Mouse (Mus musculus) brain, embryonic 18.5 days (tissue): ENCODE data around the gene Icam1.
A peak's percentile ranks its signal among the peaks of the same experiment; 100 is the strongest.
"Not testable (repeated sequence)": the region's sequence is repeated elsewhere in the genome, so short reads cannot be mapped to it uniquely, and the experiment has no call there.

Experiments used
- DNase-seq: peaks from one replicate; pipeline ENCODE4 v3.0.0-alpha.2; 2012; ENCODE audit warnings: low read depth, low spot score

The Icam1 gene

GRCm38 (mm10) chr9:20993165-20993898 lies 22.5 kb upstream of the Icam1 start:
- DNase-seq: no peak

- no peak for DNase-seq
These were observed 20.7 kb upstream of the Icam1 start for GRCm38 (mm10) chr9:20995069-20995468.

GRCm38 (mm10) chr9:20997065-20997464 lies 18.7 kb upstream of the Icam1 start:
- no peak for DNase-seq

GRCm38 (mm10) chr9:20998337-20998736 lies 17.4 kb upstream of the Icam1 start:
- DNase-seq: not testable (repeated sequence)

- DNase-seq: no peak
These were observed 15.0 kb upstream of the Icam1 start for GRCm38 (mm10) chr9:21000811-21001210.

GRCm38 (mm10) chr9:21001651-21002200 lies 14.1 kb upstream of the Icam1 start:
- no peak for DNase-seq

- no peak for DNase-seq
These were observed 13.5 kb upstream of the Icam1 start for GRCm38 (mm10) chr9:21002270-21002626.

GRCm38 (mm10) chr9:21002627-21003551 lies 12.9 kb upstream of the Icam1 start, which contains the start of gene Mrpl4:
Mrpl4 (plus strand) TSS chr9:21002738.
- DNase-seq: peak; percentile 74

GRCm38 (mm10) chr9:21007313-21007952 lies 8.4 kb upstream of the Icam1 start:
- DNase-seq: no peak

GRCm38 (mm10) chr9:21008007-21008406 lies 7.8 kb upstream of the Icam1 start:
- DNase-seq: no peak

- no peak for DNase-seq
These were observed 5.4 kb upstream of the Icam1 start for GRCm38 (mm10) chr9:21010362-21010761.

- DNase-seq: not testable (repeated sequence)
These were observed 4.7 kb upstream of the Icam1 start for GRCm38 (mm10) chr9:21010939-21011541.

GRCm38 (mm10) chr9:21011846-21012312 lies 3.9 kb upstream of the Icam1 start:
- DNase-seq: no peak

- no peak for DNase-seq
These were observed 3.4 kb upstream of the Icam1 start for GRCm38 (mm10) chr9:21012368-21012767.

- DNase-seq: no peak
These were observed 854 bp upstream of the Icam1 start for GRCm38 (mm10) chr9:21014691-21015570.

GRCm38 (mm10) chr9:21016331-21017176 lies 769 bp downstream of the Icam1 start:
- no peak for DNase-seq

GRCm38 (mm10) chr9:21017177-21017575 lies 1.4 kb downstream of the Icam1 start:
- no peak for DNase-seq

GRCm38 (mm10) chr9:21018600-21018999 lies 2.8 kb downstream of the Icam1 start:
- DNase-seq: no peak

GRCm38 (mm10) chr9:21021363-21021762 lies 5.6 kb downstream of the Icam1 start:
- no peak for DNase-seq
